Mouse (Mus musculus) heart, adult 18-20 months (tissue): ENCODE measurements at regions not wholly inside any gene's neighbourhood (a gene's known extent, or its start where the extent isn't known, plus 50 kb on each side); places are given as distances from the start of the nearest gene placed in this dataset.

Experiments
- microRNA-seq, 2 experiments: library from miRNA; unstranded; fragments of <30 nt; microRNA quantifications; one replicate each; pipeline ENCODE4 v1.2.0; 2022

Small RNAs in the stretch of these regions (microRNA-seq; reads per million reads assigned to microRNA genes)
- gene Gm24973, result 0 reads per million in 2 experiments
